Mouse (Mus musculus): ENCODE data around the gene Abca7.

The Abca7 gene

DNA sequence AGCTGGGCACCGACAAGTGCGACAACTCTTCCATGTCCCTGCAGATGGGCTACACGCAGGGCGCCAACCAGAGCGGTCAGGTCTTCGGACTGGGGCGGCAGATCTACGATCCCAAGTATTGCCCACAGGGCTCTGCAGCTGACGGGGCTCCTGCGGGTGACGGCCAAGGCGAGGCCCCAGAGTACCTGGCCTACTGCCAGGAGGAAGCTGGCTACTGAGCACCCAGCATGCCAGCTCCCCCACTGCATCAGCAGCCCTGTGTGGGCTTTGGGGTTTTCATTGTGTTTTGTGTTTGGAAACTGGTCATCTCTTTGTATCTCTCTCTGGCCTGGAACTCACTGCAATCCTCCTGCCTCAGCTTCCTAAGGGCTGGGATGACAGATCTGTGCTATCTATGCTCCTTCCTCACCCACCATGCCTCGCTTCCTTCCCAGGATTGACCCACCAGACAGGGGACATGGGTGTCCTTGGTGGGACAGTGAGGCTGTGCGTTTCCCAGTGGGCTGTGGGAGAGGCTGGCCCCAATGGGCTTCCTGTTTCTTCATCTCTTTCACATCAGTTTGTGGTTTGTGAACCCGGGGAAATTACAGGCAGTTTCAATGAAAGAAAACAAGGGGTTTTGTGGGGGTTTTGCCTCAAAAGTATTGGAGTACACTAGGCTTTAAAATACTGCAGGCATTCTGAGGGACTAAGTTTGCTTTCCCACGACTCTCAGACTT is 1.7 kb upstream of the Abca7 start:
- DNase-seq (ENCODE audit: low spot score in 2 of 2): no peak

DNA sequence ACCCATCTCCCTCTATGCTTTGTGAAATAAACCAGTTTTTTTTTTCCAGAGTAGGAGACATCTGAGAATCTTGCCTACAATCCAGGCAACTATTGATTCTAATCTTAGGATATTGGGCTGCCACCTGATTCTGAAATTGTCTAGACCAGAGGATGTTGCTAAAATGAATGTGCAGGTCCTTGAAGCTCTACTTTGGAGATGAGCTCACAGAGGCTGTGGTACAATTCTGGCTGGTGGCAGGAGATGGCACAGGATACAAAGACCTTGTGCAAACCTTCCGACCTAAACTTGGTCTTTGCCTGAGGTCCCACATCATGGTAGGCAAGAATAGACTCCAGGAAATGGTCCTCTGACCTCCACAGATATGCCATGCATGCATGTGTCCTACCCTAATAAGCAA is 658 bp upstream of the Abca7 start:
- DNase-seq (ENCODE audit: low spot score in 2 of 2): no peak

DNA sequence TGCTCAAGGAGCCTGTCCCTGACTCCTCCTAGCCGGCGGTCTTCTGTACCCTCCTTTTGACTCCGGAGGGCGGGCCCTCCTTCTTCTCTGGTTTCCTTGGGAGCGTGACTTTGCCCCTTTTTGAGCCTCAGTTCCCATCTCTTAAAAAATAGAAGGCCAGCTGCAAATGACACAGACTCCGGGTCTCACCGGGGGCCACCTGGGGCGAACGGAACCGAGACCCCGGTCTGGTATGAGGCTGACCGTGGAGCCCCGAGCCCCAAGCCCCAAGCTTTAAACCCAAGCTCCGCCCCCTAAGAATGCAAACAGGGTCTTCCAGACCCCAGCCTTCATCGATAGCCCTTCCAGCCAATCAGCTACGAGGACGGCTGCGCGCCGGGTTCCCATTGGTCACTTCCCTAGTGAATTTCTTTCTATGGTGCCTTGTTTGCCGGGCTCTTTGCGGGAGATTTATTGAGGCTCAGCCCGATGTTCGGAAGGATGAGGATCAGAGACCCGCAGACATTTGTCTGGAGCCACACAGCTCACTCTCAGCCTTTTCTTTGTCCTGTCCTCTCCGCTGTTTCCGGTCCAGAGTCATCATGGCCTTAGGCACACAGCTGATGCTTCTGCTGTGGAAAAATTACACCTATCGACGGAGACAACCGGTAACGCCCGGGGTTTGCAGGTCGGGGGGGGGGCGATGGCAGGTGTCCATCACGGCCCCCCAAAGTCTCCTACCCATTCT is 903 bp downstream of the Abca7 start:
- peak; percentile 66 to 84 for DNase-seq (ENCODE audit: low spot score in 2 of 2)

DNA sequence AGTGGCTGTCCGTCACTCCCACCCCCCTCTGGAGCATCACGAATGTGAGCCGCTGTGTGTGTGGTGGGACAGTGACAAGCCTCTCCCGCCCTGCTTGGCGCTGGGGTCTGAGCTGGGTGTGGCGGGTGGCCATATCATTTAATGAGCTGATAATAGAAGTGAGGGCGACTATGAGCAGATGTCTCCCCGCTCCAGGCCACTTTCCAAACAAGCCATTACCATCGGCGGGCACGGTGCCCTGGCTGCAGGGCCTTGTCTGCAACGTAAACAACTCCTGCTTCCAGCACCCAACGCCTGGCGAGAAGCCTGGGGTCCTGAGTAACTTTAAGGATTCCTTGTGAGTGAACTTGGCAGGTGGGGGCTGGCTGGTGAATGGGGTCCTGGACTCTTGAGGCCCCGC is 1.5 kb downstream of the Abca7 start:
- peak in 1 of 2 experiments; percentile 57 for DNase-seq (ENCODE audit: low spot score in 2 of 2)

DNA sequence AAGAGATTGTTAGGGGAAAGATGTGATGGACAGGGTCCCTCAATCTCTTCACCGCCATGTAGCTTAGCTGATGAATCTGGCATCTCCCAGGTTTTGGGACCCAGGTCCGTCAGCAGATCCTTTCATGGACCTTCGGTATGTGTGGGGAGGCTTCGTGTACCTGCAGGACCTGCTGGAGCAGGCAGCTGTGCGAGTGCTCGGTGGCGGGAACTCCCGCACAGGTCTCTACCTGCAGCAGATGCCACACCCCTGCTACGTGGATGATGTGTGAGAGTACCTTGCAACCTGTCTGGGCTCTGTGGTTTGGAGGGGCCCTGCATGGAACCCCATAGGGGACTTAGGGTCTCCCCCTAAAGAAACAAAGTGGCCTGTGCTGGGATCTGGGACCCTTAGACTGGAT is 5.7 kb downstream of the Abca7 start:
- DNase-seq (ENCODE audit: low spot score in 2 of 2): no peak

DNA sequence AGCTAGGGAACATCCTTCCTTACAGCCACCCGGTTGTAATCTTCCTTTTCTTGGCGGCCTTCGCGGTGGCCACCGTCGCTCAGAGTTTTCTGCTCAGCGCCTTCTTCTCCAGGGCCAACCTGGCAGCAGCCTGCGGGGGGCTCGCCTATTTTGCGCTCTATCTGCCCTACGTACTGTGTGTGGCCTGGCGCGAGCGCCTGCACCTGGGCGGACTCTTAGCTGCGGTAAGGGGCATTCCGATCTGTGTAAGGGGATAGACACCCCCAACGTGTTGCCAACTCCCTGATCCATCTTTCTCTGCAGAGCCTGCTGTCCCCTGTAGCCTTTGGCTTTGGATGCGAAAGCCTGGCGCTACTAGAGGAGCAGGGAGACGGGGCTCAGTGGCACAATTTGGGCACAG is 6.5 kb downstream of the Abca7 start:
- no peak for DNase-seq (ENCODE audit: low spot score in 2 of 2)

DNA sequence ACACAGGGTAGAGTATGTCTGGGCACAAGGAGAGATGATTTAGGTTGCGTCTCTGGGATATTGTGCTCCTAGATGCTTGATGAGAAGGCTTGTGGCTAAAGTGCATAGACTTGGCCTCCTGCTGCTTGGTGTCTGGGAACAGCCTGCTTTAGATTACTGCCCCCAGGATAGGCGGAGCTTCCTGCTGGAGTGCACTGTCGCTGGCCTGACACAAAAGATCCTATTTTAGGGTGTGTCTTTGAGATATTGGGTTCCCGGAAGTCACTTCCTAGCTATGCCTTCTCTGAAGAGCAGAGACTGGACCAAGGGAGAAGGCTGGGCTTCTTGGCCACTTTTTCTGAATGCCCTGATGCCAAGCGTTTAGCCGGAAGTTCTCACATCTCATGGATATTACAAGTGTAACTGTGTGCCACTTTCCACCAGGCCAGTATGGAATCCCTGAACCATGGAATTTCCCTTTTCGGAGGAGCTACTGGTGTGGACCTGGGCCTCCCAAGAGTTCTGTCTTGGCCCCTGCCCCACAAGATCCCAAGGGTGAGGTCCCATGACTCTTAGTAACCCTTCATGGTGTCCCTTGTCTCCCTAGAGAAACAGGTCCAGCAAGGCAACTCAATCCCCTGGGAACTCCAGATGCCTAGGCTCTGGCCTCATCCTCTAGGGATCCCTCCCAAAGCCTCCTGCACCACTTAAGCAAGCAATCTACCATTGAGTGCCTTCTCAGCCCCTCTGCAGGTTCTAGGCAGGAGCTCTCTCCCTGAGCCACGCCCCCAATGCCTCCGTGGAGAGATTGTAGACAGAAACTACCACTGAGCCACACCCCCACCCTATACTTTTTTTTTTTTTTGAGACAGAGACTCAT is 7.3 kb downstream of the Abca7 start:
- DNase-seq (ENCODE audit: low spot score in 2 of 2): peak in 1 of 2 experiments; percentile 56

DNA sequence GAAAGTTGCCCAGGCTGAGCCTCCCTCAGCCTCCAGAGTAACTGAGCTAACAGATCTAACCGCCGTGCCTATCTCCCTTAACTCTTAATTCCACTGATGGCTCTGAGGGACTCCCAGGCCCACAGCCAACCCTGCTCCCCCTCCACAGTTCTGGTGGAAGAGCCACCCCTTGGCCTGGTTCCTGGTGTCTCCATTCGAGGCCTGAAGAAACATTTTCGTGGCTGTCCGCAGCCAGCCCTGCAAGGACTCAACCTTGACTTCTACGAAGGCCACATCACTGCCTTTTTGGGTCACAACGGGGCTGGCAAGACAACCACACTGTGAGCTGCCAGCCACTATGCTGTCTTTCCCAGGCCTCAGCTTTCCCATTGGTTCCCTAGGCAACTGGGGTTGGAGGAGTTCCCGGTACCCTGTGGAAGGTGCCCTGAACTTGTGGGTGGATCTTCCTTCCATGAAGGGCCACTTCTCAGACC is 8.0 kb downstream of the Abca7 start:
- no peak for DNase-seq (ENCODE audit: low spot score in 2 of 2)

DNA sequence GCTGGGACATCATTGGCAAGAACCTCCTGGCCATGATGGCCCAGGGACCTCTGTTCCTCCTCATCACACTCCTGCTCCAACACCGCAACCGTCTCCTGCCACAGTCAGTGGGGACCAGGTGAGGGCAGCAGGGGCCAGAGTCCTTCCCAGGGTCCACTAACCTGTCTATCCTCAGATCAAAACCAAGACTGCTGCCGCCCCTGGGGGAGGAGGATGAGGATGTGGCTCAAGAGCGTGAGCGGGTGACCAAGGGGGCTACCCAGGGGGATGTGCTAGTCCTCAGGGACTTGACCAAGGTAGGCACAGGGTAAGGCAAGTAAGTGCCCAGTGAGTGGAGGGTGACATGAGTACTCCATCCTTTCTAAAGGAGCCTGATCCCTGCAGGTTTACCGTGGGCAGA is 15.4 kb downstream of the Abca7 start:
- DNase-seq (ENCODE audit: low spot score in 2 of 2): no peak

DNA sequence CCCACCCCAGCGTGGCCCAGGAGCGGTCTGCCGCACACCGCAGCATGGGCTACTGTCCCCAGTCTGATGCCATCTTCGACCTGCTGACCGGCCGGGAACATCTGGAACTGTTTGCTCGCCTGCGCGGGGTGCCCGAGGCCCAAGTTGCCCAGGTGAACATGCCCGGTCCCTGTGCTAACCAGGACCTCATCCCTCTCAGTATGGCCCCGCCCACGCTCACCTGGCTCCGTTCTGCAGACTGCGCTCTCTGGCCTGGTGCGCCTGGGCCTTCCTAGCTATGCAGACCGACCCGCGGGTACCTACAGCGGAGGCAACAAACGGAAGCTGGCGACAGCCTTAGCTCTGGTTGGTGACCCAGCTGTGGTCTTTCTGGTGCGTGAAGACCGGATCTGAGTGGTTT is 17.3 kb downstream of the Abca7 start:
- DNase-seq (ENCODE audit: low spot score in 2 of 2): no peak

DNA sequence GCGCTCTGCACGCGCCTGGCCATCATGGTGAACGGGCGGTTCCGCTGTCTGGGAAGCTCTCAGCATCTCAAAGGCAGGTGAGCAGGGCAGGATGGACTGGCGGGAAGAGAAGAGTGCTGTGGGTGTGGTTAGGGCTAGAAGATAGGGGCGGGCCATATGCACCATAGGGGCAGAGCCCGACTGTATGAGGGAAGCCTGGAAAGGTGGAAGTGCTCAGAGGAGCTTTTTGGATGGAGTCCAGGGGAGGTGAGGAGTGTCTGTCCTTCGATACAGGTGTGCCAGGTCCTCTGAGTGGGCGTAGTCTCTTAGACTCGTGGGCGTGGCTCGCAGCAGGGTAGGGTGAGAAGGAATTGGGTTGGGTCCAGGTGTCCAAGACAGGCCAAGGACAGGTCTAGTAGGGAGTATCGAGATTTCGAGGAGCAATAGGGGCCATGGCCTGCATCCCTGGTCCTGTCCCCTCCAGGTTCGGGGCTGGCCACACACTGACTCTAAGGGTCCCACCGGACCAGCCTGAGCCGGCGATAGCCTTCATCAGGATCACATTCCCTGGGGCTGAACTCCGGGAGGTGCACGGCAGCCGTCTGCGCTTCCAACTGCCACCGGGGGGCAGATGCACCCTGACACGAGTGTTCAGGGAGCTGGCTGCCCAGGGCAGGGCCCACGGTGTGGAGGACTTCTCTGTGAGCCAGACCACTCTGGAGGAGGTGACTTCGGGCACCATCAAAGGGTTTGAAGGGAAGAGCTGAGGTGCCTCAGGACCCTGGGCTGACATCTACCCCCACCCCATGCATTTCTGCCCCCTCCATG is 18.4 kb downstream of the Abca7 start:
- DNase-seq (ENCODE audit: low spot score in 2 of 2): no peak

DNA sequence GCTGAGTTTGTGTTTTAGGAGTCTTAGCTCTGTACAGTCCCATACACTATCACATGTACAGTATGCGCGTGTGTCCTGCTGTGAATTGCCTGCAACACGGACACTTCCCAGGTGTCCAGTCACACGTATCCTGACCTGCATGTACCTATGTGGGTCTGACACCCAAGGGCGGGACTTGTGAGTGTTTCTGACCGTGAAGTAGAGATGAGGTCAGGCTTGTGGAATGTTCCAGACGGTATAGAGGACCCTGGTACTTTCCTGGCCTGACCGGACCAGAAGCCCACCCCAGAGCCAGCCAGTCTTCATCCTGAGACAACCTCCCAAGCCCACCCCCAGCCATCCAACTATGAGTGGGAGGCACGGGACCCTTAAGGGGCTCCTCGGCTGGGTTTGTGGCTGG is 19.3 kb downstream of the Abca7 start:
- no peak for DNase-seq (ENCODE audit: low spot score in 2 of 2)

DNA sequence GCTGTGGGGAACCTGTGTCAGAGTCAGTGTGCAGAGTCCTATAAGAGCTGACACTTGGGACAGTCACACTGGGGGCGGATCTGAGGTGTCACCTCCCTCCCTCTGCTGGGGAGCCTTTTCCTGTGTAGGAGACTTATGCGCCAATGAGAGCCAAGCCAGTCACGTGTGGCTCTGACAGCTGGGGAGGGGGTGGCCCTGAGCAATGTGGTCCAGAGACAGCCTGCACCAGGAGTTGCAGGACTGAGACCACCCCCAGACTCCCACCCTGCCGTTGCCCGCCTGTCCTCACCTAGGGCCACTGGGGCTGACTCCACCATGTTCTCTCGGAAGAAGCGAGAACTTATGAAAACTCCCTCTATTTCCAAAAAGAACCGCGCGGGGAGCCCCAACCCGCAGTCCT is 20.2 kb downstream of the Abca7 start, which contains the start of gene Arhgap45:
Gene Arhgap45 (plus strand): TSS at position 143 of the 400 bp plus-strand sequence.
- DNase-seq (ENCODE audit: low spot score in 2 of 2): peak in 1 of 2 experiments; percentile 67

DNA sequence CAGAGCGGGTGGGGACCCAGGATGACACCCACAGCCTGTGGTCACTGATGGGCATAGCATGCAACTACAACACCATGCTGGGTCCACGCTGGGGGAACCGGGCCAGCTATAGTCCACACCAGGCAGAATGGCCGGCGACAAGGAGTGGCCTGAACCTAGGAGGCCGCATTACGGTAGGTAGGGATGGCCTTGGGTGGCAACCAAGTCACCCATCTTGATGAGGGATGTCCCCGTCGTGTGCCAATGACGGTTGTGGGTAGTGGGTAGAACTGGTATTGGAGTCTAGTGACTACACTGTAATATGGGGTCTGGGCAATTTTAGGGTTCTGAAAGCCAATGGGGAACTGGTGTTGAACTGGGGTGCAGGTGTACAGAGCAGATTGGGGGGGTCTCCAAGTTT is 20.6 kb downstream of the Abca7 start:
- DNase-seq (ENCODE audit: low spot score in 2 of 2): no peak

DNA sequence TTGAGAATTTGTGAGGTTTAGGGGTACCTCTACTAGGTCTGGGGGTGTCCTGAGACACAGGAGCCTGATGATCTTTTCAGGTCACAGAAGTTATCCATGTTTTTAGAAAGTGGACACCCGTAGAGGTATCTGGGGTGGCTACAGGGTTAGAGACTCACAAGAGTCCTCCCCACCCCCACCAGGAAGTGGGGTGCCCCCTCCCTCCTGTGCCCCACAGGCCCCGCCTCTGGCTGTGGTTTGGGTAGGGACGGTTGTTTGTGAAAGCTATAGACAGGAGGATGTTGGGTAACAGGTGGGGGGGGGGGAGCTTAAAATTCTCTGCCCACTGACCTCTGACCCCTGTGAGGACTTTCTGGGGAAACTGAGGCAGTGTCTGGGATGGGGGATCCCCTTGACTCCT is 21.1 kb downstream of the Abca7 start:
- peak; percentile 51 to 66 for DNase-seq (ENCODE audit: low spot score in 2 of 2)

DNA sequence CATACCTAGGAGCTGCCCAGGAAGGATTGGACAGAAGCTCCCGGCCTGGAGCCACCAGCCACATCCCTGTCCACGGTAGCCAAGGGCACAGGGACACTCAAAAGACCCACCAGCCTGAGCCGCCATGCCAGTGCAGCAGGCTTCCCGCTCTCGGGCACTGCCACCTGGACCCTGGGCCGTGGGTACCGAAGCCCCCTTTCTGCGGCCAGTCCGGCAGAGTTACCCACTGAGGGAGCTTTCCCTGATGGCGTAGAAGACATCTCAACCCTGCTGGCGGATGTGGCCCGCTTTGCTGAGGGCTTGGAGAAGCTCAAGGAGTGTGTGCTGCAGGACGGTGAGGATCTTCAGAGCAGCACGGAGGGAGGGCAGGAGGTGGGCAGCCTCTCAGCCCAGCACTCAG is 21.5 kb downstream of the Abca7 start:
- no peak for DNase-seq (ENCODE audit: low spot score in 2 of 2)

DNA sequence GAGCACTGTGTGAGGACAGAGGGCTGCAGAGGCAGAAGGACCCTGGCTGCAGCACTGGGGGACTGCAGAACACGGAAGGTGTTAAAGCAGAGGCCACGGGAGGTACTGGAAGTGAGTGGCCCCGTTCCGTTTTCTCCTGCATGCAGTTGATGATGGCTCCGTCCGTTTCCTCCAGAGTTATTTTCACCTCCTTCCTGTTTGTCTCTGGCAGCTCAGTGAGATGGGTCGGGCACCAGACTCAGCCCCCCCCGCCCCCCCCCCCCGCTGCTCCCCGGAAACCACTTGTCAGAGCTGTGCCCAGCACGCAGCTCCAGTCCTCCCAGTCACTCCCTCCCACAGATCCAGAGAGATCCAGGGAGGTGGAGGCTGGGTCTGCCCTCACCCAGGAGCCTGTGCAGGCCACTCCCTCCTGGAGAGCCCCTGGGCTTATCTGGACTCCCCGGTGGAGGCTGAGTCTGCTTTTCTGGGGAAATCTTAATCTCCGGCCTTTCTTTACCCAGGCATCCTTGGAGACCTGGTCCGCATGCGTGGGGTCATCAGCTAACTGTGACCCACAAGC is 22.5 kb downstream of the Abca7 start:
- peak; percentile 59 to 70 for DNase-seq (ENCODE audit: low spot score in 2 of 2)

DNA sequence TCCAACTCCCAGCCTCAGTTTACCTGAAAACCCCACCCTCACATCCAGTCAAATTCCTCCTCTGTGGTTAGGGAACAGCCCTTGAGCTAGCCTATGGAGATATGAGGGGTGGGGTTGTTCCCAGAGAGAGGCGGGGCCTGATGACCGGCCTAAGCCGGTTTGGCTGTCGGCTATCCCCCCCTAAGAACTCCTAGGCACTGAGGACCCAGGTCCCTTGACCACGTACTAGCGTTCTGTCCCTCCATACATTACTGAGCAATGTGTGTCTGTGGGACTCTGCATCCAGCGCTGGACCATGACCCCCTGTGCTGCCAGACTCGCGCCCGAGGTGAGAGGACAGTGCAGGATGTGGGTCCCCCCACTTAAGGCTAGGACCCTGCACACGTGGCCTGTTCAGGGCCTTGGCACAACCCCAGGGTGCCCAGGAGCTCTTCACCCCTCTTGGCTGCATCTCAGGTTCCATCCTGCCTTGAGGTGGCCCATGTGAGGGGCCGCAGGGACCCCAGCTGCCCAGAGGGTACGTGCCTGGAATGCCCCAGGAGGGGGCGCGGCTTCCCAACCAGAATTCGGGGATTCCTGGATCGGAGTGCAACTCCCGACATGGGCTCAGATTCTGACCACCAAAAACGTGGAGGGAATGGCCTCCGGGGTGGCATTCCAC is 23.3 kb downstream of the Abca7 start:
- peak; percentile 47 to 62 for DNase-seq (ENCODE audit: low spot score in 2 of 2)

DNA sequence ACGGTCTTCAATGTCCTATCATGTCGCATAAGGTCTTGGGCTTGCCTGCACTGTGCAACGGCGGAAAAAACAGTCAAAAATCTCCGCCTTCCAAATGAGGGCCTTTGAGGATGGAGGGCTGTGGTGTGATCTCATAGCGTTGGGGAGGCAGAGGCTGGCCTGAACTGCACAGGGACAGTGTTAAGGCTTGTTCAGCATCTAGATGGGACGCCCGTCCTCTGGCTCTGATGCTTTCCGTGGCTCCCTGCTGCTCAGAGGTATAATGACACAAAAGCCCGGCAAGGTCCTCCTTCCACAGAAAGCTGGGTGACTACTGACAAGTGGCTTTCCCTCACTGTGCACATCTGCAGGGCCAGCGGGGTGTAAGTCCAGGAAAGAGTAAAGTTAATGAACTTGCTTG is 23.9 kb downstream of the Abca7 start:
- DNase-seq (ENCODE audit: low spot score in 2 of 2): no peak

DNA sequence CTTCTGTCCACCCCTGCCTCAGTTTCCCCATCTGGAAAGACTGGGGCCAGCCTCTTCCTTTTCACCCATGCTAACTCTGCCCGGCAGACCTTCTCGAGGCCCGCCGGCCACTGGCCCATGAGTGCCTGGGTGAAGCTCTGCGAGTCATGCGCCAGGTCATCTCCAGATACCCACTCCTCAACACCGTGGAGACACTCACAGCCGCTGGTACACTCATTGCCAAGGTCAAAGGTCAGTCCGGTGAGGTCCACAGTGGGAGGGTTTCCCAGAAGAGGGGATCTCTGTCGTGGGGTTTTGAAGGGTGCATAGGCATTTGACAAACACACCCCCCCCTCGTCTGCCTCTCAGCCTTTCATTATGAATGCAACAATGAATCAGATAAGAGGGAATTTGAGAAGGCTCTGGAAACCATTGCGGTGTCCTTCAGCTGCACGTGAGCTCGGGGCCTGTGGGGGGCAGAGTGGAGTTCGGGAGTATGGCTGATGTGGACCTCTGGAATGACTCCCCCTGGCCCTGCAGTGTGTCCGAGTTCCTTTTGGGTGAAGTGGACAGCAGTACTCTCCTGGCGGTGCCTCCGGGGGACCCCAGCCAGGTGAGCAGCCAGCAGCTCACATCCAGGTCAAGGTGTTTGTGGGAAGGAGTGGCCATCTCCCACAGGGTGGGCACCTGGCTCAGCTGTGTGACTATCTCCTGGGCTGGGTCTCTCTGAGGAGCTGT is 24.5 kb downstream of the Abca7 start:
- DNase-seq (ENCODE audit: low spot score in 2 of 2): no peak
